Mouse (Mus musculus): Measurements from ENCODE around the gene Zfp672. TPM values are rescaled to one million over a fixed set of nuclear protein-coding genes. Genes with fewer than 3 reads are reported as not detected.

Gene Zfp672
- polyA plus RNA-seq, 1 experiment = 12.5 TPM

- Histone ChIP-seq H3K79me2 (ENCODE audit: control insufficient read depth, insufficient read depth) (peaks cover 61% of the 10 kb centered on the region), H3K4me3 (ENCODE audit: insufficient read depth, poor library complexity, severe bottlenecking) (no peak overlapping the region), H3K36me3 (ENCODE audit: control insufficient read depth, insufficient read depth) (peaks cover 47% of the 10 kb centered on the region), H3ac (ENCODE audit: control insufficient read depth, insufficient read length, low read depth) (no peak overlapping the region), H3K79me3 (ENCODE audit: low read depth) (peaks cover 34% of the 10 kb centered on the region), H3K27me3 (ENCODE audit: control insufficient read depth, insufficient read depth, insufficient read length) (no peaks in the 10 kb centered on the region)
- TF ChIP-seq MAX (IDR thresholded peaks at IDR 0.05) (peak; percentile 16), MYOD1 (IDR thresholded peaks at IDR 0.05; ENCODE audit: control insufficient read depth, insufficient read length, low read depth) (peak; percentile 19), CEBPB (IDR thresholded peaks at IDR 0.05; ENCODE audit: low read depth) (no peak), FOSL1 (IDR thresholded peaks at IDR 0.05; ENCODE audit: insufficient read depth, low read length, poor library complexity, severe bottlenecking) (peak; percentile 65)
Measured at GRCm38 (mm10) chr11:58334746-58335145, 4.6 kb upstream of the Zfp672 start.

GRCm38 (mm10) chr11:58331546-58331945, 1.4 kb upstream of the Zfp672 start:
- Histone ChIP-seq H3K27me3 (ENCODE audit: control insufficient read depth, insufficient read depth, insufficient read length) (no peaks in the 10 kb centered on the region), H3ac (ENCODE audit: control insufficient read depth, insufficient read length, low read depth) (peak overlapping the region; percentile 80), H3K79me2 (ENCODE audit: control insufficient read depth, insufficient read depth) (peaks cover 91% of the 10 kb centered on the region), H3K36me3 (ENCODE audit: control insufficient read depth, insufficient read depth) (peaks cover 31% of the 10 kb centered on the region), H3K4me3 (ENCODE audit: insufficient read depth, poor library complexity, severe bottlenecking) (peak overlapping the region; percentile 93), H3K79me3 (ENCODE audit: low read depth) (peaks cover 61% of the 10 kb centered on the region)
- TF ChIP-seq CEBPB (IDR thresholded peaks at IDR 0.05; ENCODE audit: low read depth) (no peak), FOSL1 (IDR thresholded peaks at IDR 0.05; ENCODE audit: insufficient read depth, low read length, poor library complexity, severe bottlenecking) (no peak), MAX (IDR thresholded peaks at IDR 0.05) (no peak), MYOG (IDR thresholded peaks at IDR 0.05; ENCODE audit: control insufficient read depth, extremely low read depth, insufficient read length) (no peak), USF1 (IDR thresholded peaks at IDR 0.05; ENCODE audit: low read depth) (no peak), CTCF (IDR thresholded peaks at IDR 0.05; ENCODE audit: control insufficient read depth, insufficient read depth, insufficient read length) (no peak), MYOD1 (IDR thresholded peaks at IDR 0.05; ENCODE audit: control insufficient read depth, insufficient read length, low read depth) (no peak)

GRCm38 (mm10) chr11:58331149-58331495, 983 bp upstream of the Zfp672 start:
- no peak for TF ChIP-seq FOSL1 (IDR thresholded peaks at IDR 0.05; ENCODE audit: insufficient read depth, low read length, poor library complexity, severe bottlenecking)
- TF ChIP-seq MYOG (IDR thresholded peaks at IDR 0.05; ENCODE audit: control insufficient read depth, extremely low read depth, insufficient read length) = no peak
- TF ChIP-seq MYOD1 (IDR thresholded peaks at IDR 0.05; ENCODE audit: control insufficient read depth, insufficient read length, low read depth) = no peak
- no peak for TF ChIP-seq USF1 (IDR thresholded peaks at IDR 0.05; ENCODE audit: low read depth)
- no peak for TF ChIP-seq CEBPB (IDR thresholded peaks at IDR 0.05; ENCODE audit: low read depth)
- no peak for TF ChIP-seq CTCF (IDR thresholded peaks at IDR 0.05; ENCODE audit: control insufficient read depth, insufficient read depth, insufficient read length)
- TF ChIP-seq MAX (IDR thresholded peaks at IDR 0.05) = no peak
- H3K79me3 ChIP-seq (ENCODE audit: low read depth) = peaks cover 58% of the 10 kb centered on the region
- no peaks in the 10 kb centered on the region for H3K27me3 ChIP-seq (ENCODE audit: control insufficient read depth, insufficient read depth, insufficient read length)
- peak overlapping the region; percentile 80 for H3ac ChIP-seq (ENCODE audit: control insufficient read depth, insufficient read length, low read depth)
- H3K36me3 ChIP-seq (ENCODE audit: control insufficient read depth, insufficient read depth) = peaks cover 32% of the 10 kb centered on the region
- peaks cover 88% of the 10 kb centered on the region for H3K79me2 ChIP-seq (ENCODE audit: control insufficient read depth, insufficient read depth)
- H3K4me3 ChIP-seq (ENCODE audit: insufficient read depth, poor library complexity, severe bottlenecking) = peak overlapping the region; percentile 93

- peaks cover 29% of the 10 kb centered on the region for H3K36me3 ChIP-seq (ENCODE audit: control insufficient read depth, insufficient read depth)
- TF ChIP-seq CEBPB (IDR thresholded peaks at IDR 0.05; ENCODE audit: low read depth) (no peak), FOSL1 (IDR thresholded peaks at IDR 0.05; ENCODE audit: insufficient read depth, low read length, poor library complexity, severe bottlenecking) (no peak), USF1 (IDR thresholded peaks at IDR 0.05; ENCODE audit: low read depth) (no peak), MYOG (IDR thresholded peaks at IDR 0.05; ENCODE audit: control insufficient read depth, extremely low read depth, insufficient read length) (no peak), CTCF (IDR thresholded peaks at IDR 0.05; ENCODE audit: control insufficient read depth, insufficient read depth, insufficient read length) (no peak), MAX (IDR thresholded peaks at IDR 0.05) (no peak), MYOD1 (IDR thresholded peaks at IDR 0.05; ENCODE audit: control insufficient read depth, insufficient read length, low read depth) (no peak)
Measured at GRCm38 (mm10) chr11:58329906-58330275, 248 bp downstream of the Zfp672 start.

GRCm38 (mm10) chr11:58326781-58327180, 3.4 kb downstream of the Zfp672 start:
- Histone ChIP-seq H3K79me2 (ENCODE audit: control insufficient read depth, insufficient read depth) (peaks cover 61% of the 10 kb centered on the region), H3K79me3 (ENCODE audit: low read depth) (peaks cover 42% of the 10 kb centered on the region), H3K4me3 (ENCODE audit: insufficient read depth, poor library complexity, severe bottlenecking) (no peak overlapping the region), H3ac (ENCODE audit: control insufficient read depth, insufficient read length, low read depth) (no peak overlapping the region), H3K27me3 (ENCODE audit: control insufficient read depth, insufficient read depth, insufficient read length) (no peaks in the 10 kb centered on the region), H3K36me3 (ENCODE audit: control insufficient read depth, insufficient read depth) (peaks cover 16% of the 10 kb centered on the region)
- no peak for TF ChIP-seq MYOD1 (IDR thresholded peaks at IDR 0.05; ENCODE audit: control insufficient read depth, insufficient read length, low read depth)
- TF ChIP-seq USF1 (IDR thresholded peaks at IDR 0.05; ENCODE audit: low read depth) = no peak
- no peak for TF ChIP-seq MYOG (IDR thresholded peaks at IDR 0.05; ENCODE audit: control insufficient read depth, extremely low read depth, insufficient read length)
- no peak for TF ChIP-seq CEBPB (IDR thresholded peaks at IDR 0.05; ENCODE audit: low read depth)

More at GRCm38 (mm10) chr11:58329906-58330275, 248 bp downstream of the Zfp672 start:
- Histone ChIP-seq H3K27me3 (ENCODE audit: control insufficient read depth, insufficient read depth, insufficient read length) (no peaks in the 10 kb centered on the region), H3ac (ENCODE audit: control insufficient read depth, insufficient read length, low read depth) (peak overlapping the region; percentile 92), H3K4me3 (ENCODE audit: insufficient read depth, poor library complexity, severe bottlenecking) (peak overlapping the region; percentile 93), H3K79me2 (ENCODE audit: control insufficient read depth, insufficient read depth) (peaks cover 78% of the 10 kb centered on the region), H3K79me3 (ENCODE audit: low read depth) (peaks cover 54% of the 10 kb centered on the region)

- peaks cover 60% of the 10 kb centered on the region for H3K79me2 ChIP-seq (ENCODE audit: control insufficient read depth, insufficient read depth)
- H3K27me3 ChIP-seq (ENCODE audit: control insufficient read depth, insufficient read depth, insufficient read length) = no peaks in the 10 kb centered on the region
- no peak overlapping the region for H3ac ChIP-seq (ENCODE audit: control insufficient read depth, insufficient read length, low read depth)
- peaks cover 37% of the 10 kb centered on the region for H3K79me3 ChIP-seq (ENCODE audit: low read depth)
- TF ChIP-seq MYOG (IDR thresholded peaks at IDR 0.05; ENCODE audit: control insufficient read depth, extremely low read depth, insufficient read length) = no peak
- TF ChIP-seq CTCF (IDR thresholded peaks at IDR 0.05; ENCODE audit: control insufficient read depth, insufficient read depth, insufficient read length) = no peak
- no peak for TF ChIP-seq MAX (IDR thresholded peaks at IDR 0.05)
- no peak for TF ChIP-seq MYOD1 (IDR thresholded peaks at IDR 0.05; ENCODE audit: control insufficient read depth, insufficient read length, low read depth)
- TF ChIP-seq USF1 (IDR thresholded peaks at IDR 0.05; ENCODE audit: low read depth) = no peak
- TF ChIP-seq FOSL1 (IDR thresholded peaks at IDR 0.05; ENCODE audit: insufficient read depth, low read length, poor library complexity, severe bottlenecking) = no peak
- no peak for TF ChIP-seq CEBPB (IDR thresholded peaks at IDR 0.05; ENCODE audit: low read depth)
- peaks cover 21% of the 10 kb centered on the region for H3K36me3 ChIP-seq (ENCODE audit: control insufficient read depth, insufficient read depth)
- H3K4me3 ChIP-seq (ENCODE audit: insufficient read depth, poor library complexity, severe bottlenecking) = no peak overlapping the region
Measured at GRCm38 (mm10) chr11:58324614-58325229, 5.4 kb downstream of the Zfp672 start.
